Mouse (Mus musculus) hematopoietic stem cell, adult 5-6 weeks (primary cell): ENCODE data around the gene Snrnp27. TPM values are rescaled to one million over a fixed set of nuclear protein-coding genes. Genes with fewer than 3 reads are reported as not detected.

Source experiments
- ATAC-seq, 2 experiments: fragments of 125-278 bp in 1 of 2; replicated peaks in 1 of 2; 2 replicates each; pipeline ENCODE4 v1.8.0; 2016 to 2017; ENCODE audit warnings: inconsistent platforms in 2 of 2, mild to moderate bottlenecking in 2 of 2, moderate number of reproducible peaks in 2 of 2, low read depth in 1 of 2, moderate TSS enrichment in 1 of 2; ENCODE audit not compliant: low FRiP score in 2 of 2, poor library complexity in 2 of 2, severe bottlenecking in 2 of 2, insufficient read depth in 1 of 2, low TSS enrichment in 1 of 2
- total RNA-seq: library from RNA; stranded (forward); fragments of 172-1452, 232-1000 nt; gene quantifications from 2 replicates; pipeline ENCODE4 v1.2.3, GENCODE M21; 2017

Snrnp27 gene
- total RNA-seq, 1 experiment from 2014 or later = 90.9 TPM

DNA sequence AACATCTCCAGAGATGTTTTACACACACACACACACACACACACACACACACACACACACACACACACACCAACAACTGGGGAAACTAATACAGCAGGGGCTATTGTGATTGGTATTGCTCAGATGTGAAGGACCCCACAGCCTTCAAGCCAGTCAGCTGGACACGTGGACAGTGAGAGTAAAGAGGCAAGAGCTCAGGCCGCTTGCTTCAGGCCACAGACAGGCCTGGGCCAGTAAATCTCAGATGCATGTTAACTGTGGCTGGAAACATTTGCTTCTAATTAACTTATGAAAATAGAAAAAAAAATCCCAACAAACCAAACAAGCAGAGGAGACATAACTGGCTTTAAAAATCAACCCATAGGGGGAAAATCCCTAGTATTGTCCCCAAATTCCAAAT lies 46.5 kb downstream of the Snrnp27 start:
- ATAC-seq = no peak

GRCm38 (mm10) chr6:86637171-86637835 lies 47.0 kb downstream of the Snrnp27 start:
- ATAC-seq = no peak

- no peak for ATAC-seq
These were observed 47.8 kb downstream of the Snrnp27 start for GRCm38 (mm10) chr6:86636495-86636894.

DNA sequence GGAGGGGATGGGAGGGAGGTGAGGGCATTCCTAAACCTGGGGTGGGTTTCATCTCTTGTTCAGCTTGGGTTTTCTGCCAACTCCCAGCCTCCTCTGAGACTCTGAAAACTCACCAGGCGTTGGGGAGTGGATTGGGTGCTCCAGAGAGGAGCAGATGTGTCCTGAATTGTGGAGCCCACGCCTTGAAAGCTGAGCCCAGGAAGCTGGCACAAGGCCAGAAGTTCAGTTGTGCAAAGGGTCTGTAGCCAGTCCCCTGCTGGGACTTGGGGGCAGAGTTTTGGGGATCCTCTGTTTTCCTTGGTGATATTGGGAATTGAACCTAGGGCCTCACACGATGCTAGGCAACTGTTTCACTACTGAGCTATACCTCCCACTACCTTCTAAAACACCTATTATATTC lies 54.2 kb downstream of the Snrnp27 start:
- no peak for ATAC-seq

DNA sequence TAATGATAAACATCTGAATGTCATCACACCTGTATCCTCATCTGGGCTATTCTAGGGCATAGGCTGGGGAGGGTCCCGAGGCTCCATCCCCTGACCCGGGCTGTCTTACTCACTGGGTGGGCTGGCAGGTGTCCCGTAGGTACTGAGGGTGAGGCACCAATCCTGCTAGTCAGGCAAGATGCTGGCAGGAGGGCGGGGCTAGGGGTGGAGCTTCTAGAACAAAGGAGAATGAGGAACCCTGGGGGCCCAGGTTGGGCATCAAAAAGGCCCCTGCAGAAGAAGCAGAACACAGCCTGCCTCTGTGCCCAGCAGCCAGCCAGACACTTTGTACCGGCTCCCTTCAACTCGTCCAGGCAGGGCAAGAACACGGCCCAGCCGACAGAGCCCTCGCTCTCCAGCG lies 56.4 kb downstream of the Snrnp27 start, which contains the start of gene Asprv1:
Gene Asprv1, plus strand, starts transcription at position 219 of the 400 bp plus-strand sequence.
- peak; percentile 32 to 36; a peak in 1 of 4 replicates for ATAC-seq

Other genes with a start within 250 kb of the Snrnp27 start
- gene C87436, start 246.1 kb downstream of the Snrnp27 start, total RNA-seq = 29.6 and 30.8 TPM in 2 replicates
- gene Pcbp1, start 158.2 kb downstream of the Snrnp27 start, total RNA-seq = 84.5 and 121 TPM in 2 replicates
- 0.69 and 6.6 TPM in 2 replicates for gene Asprv1, start 56.4 kb downstream of the Snrnp27 start, total RNA-seq
- 35.1 and 46.5 TPM in 2 replicates for gene Mxd1, start 15.4 kb downstream of the Snrnp27 start, total RNA-seq
- 26.6 and 32.5 TPM in 2 replicates for gene Gmcl1, start 48.9 kb upstream of the Snrnp27 start, total RNA-seq
- gene Anxa4, start 109.1 kb upstream of the Snrnp27 start, total RNA-seq = 77.7 and 84.4 TPM in 2 replicates
- 12.2 and 14.2 TPM in 2 replicates for gene Aak1, start 165.0 kb upstream of the Snrnp27 start, total RNA-seq